Mouse (Mus musculus) left cerebral cortex, postnatal 36 days (tissue): ENCODE results near the gene Smr2. TPM values are rescaled to one million over a fixed set of nuclear protein-coding genes. Genes with fewer than 3 reads are reported as not detected.
"Not testable (repeated sequence)": the region's sequence is repeated elsewhere in the genome, so short reads cannot be mapped to it uniquely, and the experiment has no call there.

Experiments
- DNase-seq, 2 experiments: peaks; one replicate each; pipeline ENCODE4 v3.0.0; 2021 to 2022; ENCODE audit warnings: low spot score in 2 of 2, mixed read lengths in 1 of 2
- intact Hi-C: fragments of 180-260 bp; cut with DNase I; formaldehyde crosslinking; loops from one replicate; pipeline ENCODE4 v1.15.1; 2025
- total RNA-seq, 2 experiments: library from RNA; stranded (reverse); gene quantifications; 2 replicates each; pipeline ENCODE4 v1.2.3; 2021

Smr2 gene
- total RNA-seq: not detected

DNA sequence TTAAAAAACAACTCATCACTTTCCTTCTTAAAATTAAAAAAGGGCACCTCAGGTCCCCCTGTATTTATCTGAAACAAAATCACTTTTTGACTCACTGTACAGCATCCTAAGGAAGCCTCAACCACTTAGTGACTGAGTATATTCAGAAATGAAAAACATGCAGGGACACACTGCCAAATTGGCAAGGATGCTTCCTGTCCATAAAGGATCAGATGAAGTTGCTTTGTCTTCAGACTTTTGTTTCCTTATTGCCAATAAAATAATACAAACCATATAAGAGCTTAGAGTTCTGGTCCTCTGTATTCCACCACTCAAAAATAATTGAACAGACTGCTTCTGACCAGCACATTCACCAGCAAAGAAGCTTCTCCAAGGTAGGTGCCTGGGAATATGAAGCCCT is at the start of gene Smr2:
Gene Smr2 (plus strand): TSS at position 301 of the 400 bp plus-strand sequence.
- intact Hi-C loops, DNase-seq: not testable (repeated sequence)

DNA sequence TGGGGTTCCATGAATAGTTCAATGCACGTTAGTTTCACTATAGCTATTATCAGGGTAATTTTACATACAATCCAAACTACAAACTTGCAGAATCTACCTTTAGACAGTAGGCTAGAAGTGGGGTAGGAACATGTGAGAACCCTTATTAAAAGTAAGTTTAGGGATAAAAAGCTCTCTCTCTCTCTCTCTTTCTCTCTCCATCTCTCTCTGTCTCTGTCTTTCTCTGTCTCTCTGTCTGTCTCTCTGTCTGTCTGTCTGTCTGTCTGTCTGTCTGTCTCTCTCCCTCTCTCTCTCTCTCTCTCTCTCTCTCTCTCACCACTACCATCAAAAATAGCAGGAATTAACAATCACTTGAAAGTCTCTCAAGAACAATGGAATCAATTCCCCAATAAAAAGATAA is 25.1 kb downstream of the Smr2 start, which contains the start of gene Gm11116:
Gene Gm11116 (minus strand): TSS at position 101 of the 400 bp plus-strand sequence.
- no peak for DNase-seq
- intact Hi-C loops: no loop called here

DNA sequence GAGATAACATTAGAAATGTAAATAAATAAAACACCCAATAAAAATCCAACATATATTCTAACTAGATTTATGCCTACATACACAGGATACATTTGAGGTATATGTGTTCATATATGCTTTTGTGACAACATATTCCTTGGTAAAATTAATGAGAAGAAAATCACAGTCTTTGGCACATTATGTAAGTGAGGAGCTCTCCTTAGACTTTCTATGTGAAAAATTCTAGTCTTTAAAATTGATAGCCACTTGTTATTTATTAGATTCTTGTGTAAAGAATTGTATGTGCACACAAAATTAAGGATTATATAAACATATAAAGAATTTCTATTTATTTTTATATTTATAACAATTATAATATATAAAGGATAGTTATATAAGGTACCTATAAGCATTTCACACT is 67.6 kb downstream of the Smr2 start, which contains the start of gene Gm11115:
Gene Gm11115 (minus strand): TSS at position 101 of the 400 bp plus-strand sequence.
- intact Hi-C loops: no loop called here
- no peak for DNase-seq

Other genes starting within 250 kb of the Smr2 start
- not detected for gene Odam, start 201.5 kb upstream of the Smr2 start, total RNA-seq
- not detected for gene Csn3, start 161.0 kb upstream of the Smr2 start, total RNA-seq
- gene 2310003L06Rik, start 117.1 kb upstream of the Smr2 start, total RNA-seq: not detected
- gene Gm28434, start 117.0 kb upstream of the Smr2 start, total RNA-seq: not detected
- gene Cabs1, start 107.1 kb upstream of the Smr2 start, total RNA-seq: not detected
- not detected for gene Smr3a, start 84.0 kb upstream of the Smr2 start, total RNA-seq
- gene Gm11116, start 25.0 kb downstream of the Smr2 start, total RNA-seq: not detected
- gene Gm11115, start 67.5 kb downstream of the Smr2 start, total RNA-seq: not detected
- not detected for gene Gm7714, start 182.4 kb downstream of the Smr2 start, total RNA-seq
- not detected for gene Prol1, start 230.8 kb downstream of the Smr2 start, total RNA-seq